Mouse (Mus musculus) T-helper 2 cell (primary cell): Measurements from ENCODE around the gene Tcf7l2.

Source experiments
- in situ Hi-C: fragments of 300-600 bp; cut with MboI, MseI; formaldehyde crosslinking; loops from one replicate; pipeline ENCODE4 v1.15.1; 2025; ENCODE audit warnings: high pct_unique_total_duplicates

Gene Tcf7l2

GRCm38 (mm10) chr19:55895807-55896420 lies 154.3 kb downstream of the Tcf7l2 start:
- in situ Hi-C loops, result loop anchor here (10.0 kb wide), 1 partner anchor 561 kb away; no protein-coding TSS in a partner anchor

- in situ Hi-C loops, result loop anchor here (10.0 kb wide), 1 partner anchor 562 kb away; no protein-coding TSS in a partner anchor
These were observed 155.0 kb downstream of the Tcf7l2 start for GRCm38 (mm10) chr19:55896629-55897028.

GRCm38 (mm10) chr19:55902573-55903385 lies 161.2 kb downstream of the Tcf7l2 start:
- in situ Hi-C loops, result no loop called here

GRCm38 (mm10) chr19:55909039-55909438 lies 167.4 kb downstream of the Tcf7l2 start:
- in situ Hi-C loops, result no loop called here

GRCm38 (mm10) chr19:55911941-55912340 lies 170.3 kb downstream of the Tcf7l2 start:
- in situ Hi-C loops, result no loop called here

GRCm38 (mm10) chr19:55912813-55913212 lies 171.2 kb downstream of the Tcf7l2 start:
- in situ Hi-C loops, result no loop called here

DNA sequence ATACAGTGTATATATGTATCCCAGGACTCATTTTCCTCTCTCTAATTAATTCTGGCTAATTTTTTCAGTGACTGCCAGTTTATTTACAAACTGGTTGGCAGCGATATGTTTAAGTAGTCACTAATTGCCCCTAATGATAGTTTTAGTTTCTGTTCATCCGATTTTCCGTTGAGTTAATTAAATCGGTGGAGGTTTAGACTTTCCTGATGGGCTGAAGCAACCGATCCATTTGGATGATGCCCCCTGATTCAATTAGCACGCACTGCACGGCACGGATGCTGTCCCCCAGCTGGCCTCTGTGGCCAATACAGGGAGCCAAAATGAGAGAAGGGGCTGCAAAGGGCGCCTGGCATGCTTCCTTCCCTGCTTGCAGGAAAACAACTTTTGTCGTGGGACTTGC lies 172.0 kb downstream of the Tcf7l2 start:
- in situ Hi-C loops, result no loop called here

DNA sequence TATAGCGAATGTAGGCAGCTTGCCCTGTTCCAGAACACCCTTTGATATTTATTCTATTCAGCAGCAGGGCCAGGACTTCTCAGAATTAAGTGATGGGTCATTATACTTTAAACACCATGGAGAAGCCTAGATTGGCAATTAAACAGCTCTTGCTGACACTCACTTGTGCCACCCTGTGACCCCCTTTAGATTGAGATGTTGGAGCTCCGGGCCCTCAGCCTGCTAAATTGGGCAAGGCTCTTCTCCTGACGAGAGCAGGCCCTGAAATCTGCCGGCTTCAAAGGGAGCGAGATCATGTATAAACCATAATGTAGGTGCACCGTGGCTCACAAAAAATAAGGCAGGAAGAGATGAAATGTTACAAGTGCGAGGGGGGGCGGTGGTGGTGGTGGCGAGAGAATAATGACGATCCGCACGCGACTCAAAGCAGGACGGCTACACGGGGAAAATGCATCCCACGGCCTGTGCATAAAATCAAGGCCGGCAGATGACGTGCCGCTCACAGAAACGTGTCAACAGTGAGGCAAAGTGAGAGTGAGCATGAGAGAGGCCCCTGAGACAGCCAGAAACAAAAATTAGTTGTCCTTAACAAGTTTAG lies 173.1 kb downstream of the Tcf7l2 start:
- in situ Hi-C loops, result no loop called here

DNA sequence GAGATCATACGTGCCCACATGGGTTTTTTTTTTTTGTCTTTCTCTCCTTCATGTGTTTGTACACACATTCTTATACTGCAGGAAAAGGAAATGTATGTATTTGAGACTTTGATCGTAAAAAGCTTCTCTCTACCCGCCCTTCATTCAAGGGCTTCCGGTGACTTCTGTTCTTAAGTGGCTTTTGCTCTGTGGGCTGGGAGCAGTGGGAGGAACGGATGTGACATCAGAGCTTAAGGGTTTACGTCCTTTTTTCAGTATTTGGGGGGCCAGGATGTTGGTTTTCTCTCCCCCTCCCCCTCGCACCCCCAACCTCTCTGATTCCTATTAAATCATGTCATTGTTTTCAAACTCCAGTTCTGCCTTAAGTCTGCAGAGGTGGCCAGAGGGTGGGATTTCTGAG lies 173.9 kb downstream of the Tcf7l2 start:
- in situ Hi-C loops, result no loop called here

GRCm38 (mm10) chr19:55916211-55916610 lies 174.6 kb downstream of the Tcf7l2 start:
- in situ Hi-C loops, result no loop called here

- in situ Hi-C loops, result loop anchor here (10.0 kb wide), 1 partner anchor 839 kb away; no protein-coding TSS in a partner anchor
These were observed 182.3 kb downstream of the Tcf7l2 start for GRCm38 (mm10) chr19:55923789-55924426.

DNA sequence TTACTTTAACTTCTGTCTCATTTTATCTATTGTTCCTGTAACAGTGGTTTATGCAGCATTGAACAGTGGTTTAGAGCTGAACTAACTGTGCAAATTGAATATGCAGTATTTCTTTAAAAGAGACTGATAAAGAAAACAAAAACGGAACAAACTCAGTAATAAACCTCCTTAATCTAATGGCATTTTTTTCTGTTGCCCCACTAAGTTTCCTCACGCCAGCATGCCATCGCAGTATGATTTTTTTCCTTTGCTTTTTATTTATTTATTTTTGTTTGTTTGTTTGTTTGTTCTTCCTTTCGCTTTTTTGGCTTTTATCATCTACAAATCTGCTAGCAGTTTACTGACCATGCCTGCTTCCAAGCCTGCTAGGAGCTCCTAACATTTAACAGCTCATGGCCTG lies 183.2 kb downstream of the Tcf7l2 start:
- in situ Hi-C loops, result loop anchor here (10.0 kb wide), 1 partner anchor 840 kb away; no protein-coding TSS in a partner anchor

DNA sequence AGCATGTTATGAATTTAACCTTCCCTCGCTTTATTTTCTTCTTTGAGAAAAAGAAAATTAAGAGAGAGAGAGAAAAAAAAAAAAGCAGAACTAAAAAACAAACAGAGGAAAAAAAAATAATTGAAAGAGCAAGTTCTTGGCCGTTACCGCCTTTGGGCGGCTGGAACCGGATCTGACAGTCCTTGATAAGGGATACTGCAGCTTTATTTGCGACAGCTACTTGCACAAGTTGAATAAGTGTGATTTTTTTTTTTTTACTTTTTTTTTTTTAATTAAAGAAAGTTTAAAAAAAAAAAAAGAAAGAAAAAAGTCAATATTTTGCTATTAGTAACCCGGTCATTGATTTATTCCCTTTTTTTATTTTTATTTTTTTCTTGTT lies 183.8 kb downstream of the Tcf7l2 start:
- in situ Hi-C loops, result loop anchor here (10.0 kb wide), 1 partner anchor 841 kb away; no protein-coding TSS in a partner anchor

DNA sequence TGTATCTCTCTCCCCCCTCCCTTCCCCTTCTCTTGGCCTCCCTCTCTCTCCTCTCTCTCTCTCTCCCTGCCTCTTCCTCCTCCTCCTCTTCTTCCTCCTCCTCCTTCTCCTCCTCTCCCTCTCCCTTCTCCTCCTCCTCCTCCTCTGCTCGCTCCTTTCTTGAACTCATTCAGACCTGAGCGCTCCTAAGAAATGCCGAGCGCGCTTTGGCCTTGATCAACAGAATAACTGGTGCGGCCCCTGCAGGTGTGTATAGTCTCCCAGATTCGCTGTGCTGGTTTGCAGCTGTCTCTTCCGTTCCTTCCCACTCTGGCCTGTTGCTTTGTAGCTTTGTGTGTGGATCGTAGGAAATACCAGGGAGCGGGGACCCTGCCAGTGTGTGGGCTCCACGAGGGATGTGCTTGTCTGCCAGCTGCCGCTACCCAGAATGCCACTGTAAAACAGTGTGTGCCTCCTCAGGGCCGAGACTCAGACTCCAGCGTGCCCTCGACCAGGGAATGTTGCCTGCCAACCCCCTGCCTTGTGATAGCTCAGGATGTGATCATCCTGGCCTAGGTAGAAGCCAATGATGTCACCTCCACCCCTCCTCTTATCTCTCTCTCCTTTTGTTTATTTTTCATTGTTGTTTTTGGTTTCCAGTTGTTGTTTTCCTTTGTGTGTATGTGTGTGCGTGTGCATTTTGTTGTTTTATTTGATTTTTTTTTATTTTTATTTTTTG lies 184.3 kb downstream of the Tcf7l2 start:
- in situ Hi-C loops, result loop anchor here (10.0 kb wide), 1 partner anchor 841 kb away; no protein-coding TSS in a partner anchor

- in situ Hi-C loops, result loop anchor here (10.0 kb wide), 1 partner anchor 842 kb away; no protein-coding TSS in a partner anchor
These were observed 185.4 kb downstream of the Tcf7l2 start for GRCm38 (mm10) chr19:55926858-55927673.

DNA sequence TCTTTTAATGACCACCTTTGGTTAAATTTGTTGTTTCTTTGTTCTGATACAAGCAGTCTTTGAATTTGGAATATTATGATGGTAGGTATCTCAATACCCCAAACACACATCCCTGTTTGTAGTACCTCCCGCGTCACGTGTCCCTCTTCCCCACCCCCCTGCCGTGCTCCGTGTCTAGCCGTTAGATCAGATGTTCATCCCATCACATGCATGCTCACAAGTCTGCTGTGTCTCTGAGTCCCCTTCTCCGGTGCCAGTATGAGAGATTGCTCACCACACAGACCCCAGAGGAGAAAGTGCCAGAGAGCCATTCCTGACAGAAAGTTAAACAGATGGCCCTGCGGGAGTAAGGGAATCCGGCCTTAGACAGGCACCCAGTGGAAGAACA lies 186.0 kb downstream of the Tcf7l2 start:
- in situ Hi-C loops, result loop anchor here (10.0 kb wide), 1 partner anchor 843 kb away; no protein-coding TSS in a partner anchor

DNA sequence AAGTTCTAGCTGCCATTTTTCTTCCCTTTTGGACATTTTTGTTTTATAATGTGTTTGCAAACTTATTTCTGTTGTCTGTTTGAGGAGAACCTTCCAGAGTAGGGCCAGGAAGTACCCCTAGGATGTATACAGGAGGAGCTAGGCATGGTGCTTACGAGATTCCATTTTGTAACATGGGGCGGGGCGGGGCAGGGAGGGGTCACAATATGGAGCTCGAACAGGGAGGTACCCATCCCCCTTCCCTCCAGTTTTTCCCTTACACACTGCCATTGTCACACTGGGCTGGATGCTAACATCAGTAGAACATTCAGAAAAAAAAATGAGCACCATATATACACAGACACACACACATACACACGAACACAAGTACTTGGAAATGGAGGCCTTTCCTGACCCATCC lies 187.1 kb downstream of the Tcf7l2 start:
- in situ Hi-C loops, result loop anchor here (10.0 kb wide), 1 partner anchor 844 kb away; no protein-coding TSS in a partner anchor

GRCm38 (mm10) chr19:55931642-55932041 lies 190.0 kb downstream of the Tcf7l2 start:
- in situ Hi-C loops, result no loop called here

DNA sequence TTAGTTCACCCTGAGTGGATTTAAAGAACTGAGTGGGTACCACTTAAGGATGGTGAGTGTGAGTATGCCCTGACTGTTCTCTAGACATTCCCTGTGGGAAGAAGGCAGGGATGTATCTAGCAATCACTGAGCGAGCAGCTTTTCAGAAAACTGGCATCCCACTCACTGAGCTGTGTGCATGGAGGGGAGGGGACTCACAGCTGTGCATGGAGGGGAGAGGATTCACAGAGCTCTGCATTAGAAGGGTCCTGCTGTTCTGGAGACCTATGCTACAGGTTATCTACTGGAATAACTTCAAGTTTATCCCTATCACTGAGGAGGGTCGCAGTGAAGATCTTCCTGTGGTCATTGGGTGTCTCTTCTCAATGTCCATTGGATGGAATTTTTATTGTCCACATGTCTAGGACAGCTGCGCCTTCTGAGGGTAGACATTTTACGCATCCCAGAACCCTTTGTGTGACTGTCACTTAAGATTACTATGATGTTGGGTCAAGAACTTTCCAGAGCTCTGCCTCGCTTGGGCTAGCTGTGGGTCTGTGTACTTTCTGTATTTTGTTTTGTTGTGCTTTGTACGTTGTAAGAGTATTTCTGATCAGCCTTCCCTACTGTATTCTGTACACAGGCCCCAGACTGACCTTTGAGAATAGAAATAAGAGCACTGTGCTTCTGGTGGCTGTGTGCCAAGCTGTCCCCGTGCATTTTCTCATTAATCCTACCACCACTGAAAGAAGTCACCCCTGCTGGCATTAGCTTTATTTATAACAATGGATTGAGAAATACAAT lies 192.5 kb downstream of the Tcf7l2 start:
- in situ Hi-C loops, result no loop called here

GRCm38 (mm10) chr19:55934730-55935003 lies 193.0 kb downstream of the Tcf7l2 start:
- in situ Hi-C loops, result no loop called here
